Mouse (Mus musculus): ENCODE data around the gene Kmt2c. TPM values are rescaled to one million over a fixed set of nuclear protein-coding genes. Genes with fewer than 3 reads are reported as not detected.

Kmt2c gene
- polyA plus RNA-seq, 1 experiment from 2014 or later = 13.9 TPM

DNA sequence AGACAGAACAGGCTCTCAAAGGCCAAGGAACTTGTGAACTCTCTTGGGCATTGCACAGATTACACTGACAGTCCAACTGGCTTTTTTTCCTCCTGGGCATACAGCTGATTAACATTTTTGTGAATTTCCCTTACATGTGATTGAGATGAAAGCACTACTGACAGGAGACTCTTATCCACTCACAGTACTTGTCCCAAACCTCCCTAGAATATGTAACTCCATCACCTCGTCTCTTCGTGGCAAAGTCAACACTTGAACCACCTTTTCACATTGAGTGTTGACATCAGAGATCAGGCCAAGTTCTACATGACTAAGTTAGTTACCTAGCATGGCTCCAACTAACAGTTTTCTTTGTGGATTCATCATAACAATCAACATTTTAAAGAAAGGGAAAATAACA, 45.9 kb downstream of the Kmt2c start:
- no peak for ATAC-seq (ENCODE audit: low FRiP score)
- 99% methylated on average over 2 of the region's 2 CpGs for WGBS

GRCm38 (mm10) chr5:25437508-25437907, 61.1 kb downstream of the Kmt2c start:
- H3K9me3 ChIP-seq (replicated peaks) = no peaks in the 10 kb centered on the region
- no peak for ATAC-seq (ENCODE audit: low FRiP score)

More for the DNA sequence above, 45.9 kb downstream of the Kmt2c start:
- Histone ChIP-seq H3K4me3 (replicated peaks) (no peak overlapping the region), H3K9me3 (replicated peaks) (no peaks in the 10 kb centered on the region), H3K9ac (replicated peaks) (no peak overlapping the region), H3K27ac (replicated peaks) (no peak overlapping the region), H3K27me3 (replicated peaks) (no peaks in the 10 kb centered on the region), H3K4me2 (no peak overlapping the region), H3K4me1 (no peaks in the 10 kb centered on the region), H3K36me3 (no peaks in the 10 kb centered on the region)

GRCm38 (mm10) chr5:25436081-25436480, 62.5 kb downstream of the Kmt2c start:
- Histone ChIP-seq H3K27ac (replicated peaks) (no peak overlapping the region), H3K9me3 (replicated peaks) (no peaks in the 10 kb centered on the region), H3K27me3 (replicated peaks) (no peaks in the 10 kb centered on the region), H3K36me3 (no peaks in the 10 kb centered on the region), H3K4me1 (no peaks in the 10 kb centered on the region), H3K4me2 (no peak overlapping the region), H3K4me3 (replicated peaks) (no peak overlapping the region), H3K9ac (replicated peaks) (no peak overlapping the region)
- peak; percentile 21; the same call in 1 of the 2 replicates for ATAC-seq (ENCODE audit: low FRiP score)
- 25% methylated on average over 3 of the region's 3 CpGs for WGBS

More at GRCm38 (mm10) chr5:25437508-25437907, 61.1 kb downstream of the Kmt2c start:
- Histone ChIP-seq H3K27ac (replicated peaks) (no peak overlapping the region), H3K27me3 (replicated peaks) (no peaks in the 10 kb centered on the region), H3K4me2 (no peak overlapping the region), H3K4me1 (no peaks in the 10 kb centered on the region), H3K9ac (replicated peaks) (no peak overlapping the region), H3K4me3 (replicated peaks) (no peak overlapping the region), H3K36me3 (no peaks in the 10 kb centered on the region)
- WGBS = 94% methylated on average over 1 of the region's 1 CpGs

DNA sequence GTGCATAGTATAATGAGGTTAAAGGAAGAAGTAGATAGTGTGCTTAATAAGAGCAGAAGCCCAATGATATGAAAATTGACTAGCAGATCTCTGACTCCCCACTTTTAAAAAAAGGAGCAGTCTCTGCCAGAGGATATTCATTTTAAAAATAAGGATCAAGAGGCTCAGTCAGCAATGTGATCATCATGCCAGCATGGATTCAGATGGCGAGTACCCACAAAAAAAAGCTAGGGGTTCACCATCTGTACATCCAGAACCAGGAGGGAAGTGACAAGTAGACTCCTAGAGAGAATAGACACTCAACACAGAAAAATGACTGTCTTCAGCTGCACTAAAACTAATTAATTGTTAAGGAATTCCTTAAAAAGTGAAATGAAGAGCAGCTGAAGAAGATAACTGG, 76.0 kb downstream of the Kmt2c start:
- H3K27me3 ChIP-seq (replicated peaks) = no peaks in the 10 kb centered on the region
- no peaks in the 10 kb centered on the region for H3K4me1 ChIP-seq
- no peak overlapping the region for H3K4me2 ChIP-seq
- 75% methylated on average over 1 of the region's 1 CpGs for WGBS
- H3K36me3 ChIP-seq = no peaks in the 10 kb centered on the region
- H3K4me3 ChIP-seq (replicated peaks) = no peak overlapping the region
- ATAC-seq (ENCODE audit: low FRiP score) = no peak
- H3K27ac ChIP-seq (replicated peaks) = no peak overlapping the region
- H3K9ac ChIP-seq (replicated peaks) = no peak overlapping the region
- no peaks in the 10 kb centered on the region for H3K9me3 ChIP-seq (replicated peaks)

DNA sequence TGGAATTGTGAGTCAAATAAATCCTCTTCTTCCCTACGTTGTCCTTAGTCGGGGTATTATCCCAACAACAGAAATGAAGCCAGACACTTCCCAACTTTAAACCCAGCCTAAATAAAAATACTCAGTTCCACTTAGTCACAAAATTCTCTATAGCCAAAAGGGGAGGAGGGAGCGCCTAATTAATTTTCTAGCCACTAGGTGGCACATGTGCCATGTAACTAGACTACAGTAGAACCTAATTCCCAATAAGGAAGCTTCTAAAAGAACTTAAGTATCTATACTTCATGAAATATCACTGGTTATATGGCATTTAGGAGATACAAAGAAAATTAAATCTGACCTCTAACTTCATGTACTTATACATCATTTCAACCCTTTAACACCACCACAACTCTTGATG, 78.0 kb downstream of the Kmt2c start:
- Histone ChIP-seq H3K4me3 (replicated peaks) (no peak overlapping the region), H3K9ac (replicated peaks) (no peak overlapping the region), H3K27ac (replicated peaks) (no peak overlapping the region), H3K36me3 (no peaks in the 10 kb centered on the region), H3K9me3 (replicated peaks) (no peaks in the 10 kb centered on the region), H3K4me1 (no peaks in the 10 kb centered on the region), H3K4me2 (no peak overlapping the region), H3K27me3 (replicated peaks) (no peaks in the 10 kb centered on the region)
- WGBS = 37% methylated on average over 3 of the region's 3 CpGs
- ATAC-seq (ENCODE audit: low FRiP score) = no peak

GRCm38 (mm10) chr5:25415382-25415781, 83.2 kb downstream of the Kmt2c start:
- Histone ChIP-seq H3K27ac (replicated peaks) (no peak overlapping the region), H3K4me1 (no peaks in the 10 kb centered on the region), H3K4me3 (replicated peaks) (no peak overlapping the region), H3K27me3 (replicated peaks) (no peaks in the 10 kb centered on the region), H3K4me2 (no peak overlapping the region), H3K9me3 (replicated peaks) (no peaks in the 10 kb centered on the region), H3K9ac (replicated peaks) (no peak overlapping the region), H3K36me3 (0 out of 2 replicates have a peak, but pooled peaks cover 3% of the 10 kb centered on the region)
- ATAC-seq (ENCODE audit: low FRiP score) = no peak

DNA sequence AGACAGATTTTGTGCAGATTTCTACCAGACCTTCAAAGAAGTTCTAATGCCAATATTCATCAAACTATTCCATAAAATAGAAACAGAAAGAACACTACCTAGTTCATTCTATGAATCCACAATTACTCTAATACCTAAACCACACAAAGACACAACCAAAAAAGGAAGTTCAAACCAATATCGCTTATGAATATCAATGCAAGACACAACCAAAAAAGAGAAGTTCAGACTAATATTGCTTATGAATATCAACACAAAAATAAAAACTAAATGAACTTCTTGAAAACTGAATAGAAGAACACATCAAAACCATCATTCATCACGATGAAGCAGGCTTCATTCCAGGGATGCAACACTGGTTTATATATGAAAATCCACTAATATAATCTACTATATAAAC, 101.9 kb downstream of the Kmt2c start:
- WGBS = 94% methylated on average over 2 of the region's 2 CpGs
- H3K27me3 ChIP-seq (replicated peaks) = no peaks in the 10 kb centered on the region
- H3K36me3 ChIP-seq = peaks cover 5% of the 10 kb centered on the region; the same call in 1 of the 2 replicates
- no peak overlapping the region for H3K4me2 ChIP-seq
- H3K9ac ChIP-seq (replicated peaks) = no peak overlapping the region
- no peak overlapping the region for H3K4me3 ChIP-seq (replicated peaks)
- H3K9me3 ChIP-seq (replicated peaks) = no peaks in the 10 kb centered on the region
- H3K27ac ChIP-seq (replicated peaks) = no peak overlapping the region
- H3K4me1 ChIP-seq = no peaks in the 10 kb centered on the region
- no peak for ATAC-seq (ENCODE audit: low FRiP score)

DNA sequence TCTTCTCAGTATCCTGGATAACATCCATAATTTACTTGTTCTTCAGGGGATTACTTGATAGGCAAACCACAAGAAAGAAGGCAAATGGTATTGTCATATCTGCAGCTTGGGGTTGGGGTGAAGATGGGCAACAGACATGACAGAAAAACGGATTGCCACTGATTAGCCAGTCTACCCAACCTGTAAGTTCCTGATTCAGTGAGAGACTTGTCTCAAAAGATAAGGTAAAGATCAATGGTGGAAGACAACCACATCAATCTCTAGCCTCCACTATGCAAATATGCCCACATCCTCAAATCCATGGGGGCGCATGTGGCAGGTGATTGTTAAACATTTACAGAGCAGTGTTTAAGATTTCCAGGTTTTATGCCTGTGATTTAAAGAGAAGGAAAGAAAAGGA, 105.9 kb downstream of the Kmt2c start:
- no peak overlapping the region for H3K4me3 ChIP-seq (replicated peaks)
- WGBS = 86% methylated on average over 2 of the region's 2 CpGs
- H3K4me1 ChIP-seq = no peaks in the 10 kb centered on the region
- H3K4me2 ChIP-seq = no peak overlapping the region
- no peaks in the 10 kb centered on the region for H3K27me3 ChIP-seq (replicated peaks)
- H3K27ac ChIP-seq (replicated peaks) = no peak overlapping the region
- H3K9me3 ChIP-seq (replicated peaks) = no peaks in the 10 kb centered on the region
- no peak for ATAC-seq (ENCODE audit: low FRiP score)
- no peak overlapping the region for H3K9ac ChIP-seq (replicated peaks)
- peaks cover 3% of the 10 kb centered on the region; the same call in 1 of the 2 replicates for H3K36me3 ChIP-seq

DNA sequence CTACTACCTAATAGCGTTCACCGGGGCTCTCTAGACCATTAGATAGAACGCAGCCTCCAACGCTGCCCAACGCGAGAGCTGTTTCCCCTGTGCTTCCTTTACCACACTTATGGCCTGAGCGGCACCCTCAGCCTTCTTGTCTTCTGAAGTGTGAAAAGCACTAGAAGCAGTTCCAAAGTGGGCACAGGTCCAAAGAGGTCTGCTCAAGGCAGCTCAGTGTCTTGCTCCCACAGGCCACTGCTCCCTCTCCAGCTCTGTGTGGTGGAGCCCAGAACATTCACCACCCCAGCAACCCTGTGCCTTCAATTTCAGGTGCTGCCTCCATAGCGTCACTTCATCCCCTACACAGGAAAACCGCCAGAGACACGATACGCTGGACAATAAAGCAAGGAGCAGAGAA, 115.0 kb downstream of the Kmt2c start:
- WGBS = 86% methylated on average over 11 of the region's 11 CpGs

GRCm38 (mm10) chr5:25379188-25379587, 119.4 kb downstream of the Kmt2c start:
- H3K4me1 ChIP-seq = no peaks in the 10 kb centered on the region
- no peaks in the 10 kb centered on the region for H3K27me3 ChIP-seq (replicated peaks)
- H3K27ac ChIP-seq (replicated peaks) = no peak overlapping the region
- H3K4me2 ChIP-seq = no peak overlapping the region
- H3K9me3 ChIP-seq (replicated peaks) = no peaks in the 10 kb centered on the region
- H3K4me3 ChIP-seq (replicated peaks) = no peak overlapping the region
- H3K9ac ChIP-seq (replicated peaks) = no peak overlapping the region
- no peak for ATAC-seq (ENCODE audit: low FRiP score)
- no peaks in the 10 kb centered on the region for H3K36me3 ChIP-seq

More for the DNA sequence above, 115.0 kb downstream of the Kmt2c start:
- Histone ChIP-seq H3K4me3 (replicated peaks) (no peak overlapping the region), H3K4me1 (no peaks in the 10 kb centered on the region), H3K9ac (replicated peaks) (no peak overlapping the region), H3K9me3 (replicated peaks) (no peaks in the 10 kb centered on the region), H3K36me3 (0 out of 2 replicates have a peak, but pooled peaks cover 3% of the 10 kb centered on the region), H3K27ac (replicated peaks) (no peak overlapping the region), H3K4me2 (no peak overlapping the region), H3K27me3 (replicated peaks) (no peaks in the 10 kb centered on the region)
- ATAC-seq (ENCODE audit: low FRiP score) = no peak

DNA sequence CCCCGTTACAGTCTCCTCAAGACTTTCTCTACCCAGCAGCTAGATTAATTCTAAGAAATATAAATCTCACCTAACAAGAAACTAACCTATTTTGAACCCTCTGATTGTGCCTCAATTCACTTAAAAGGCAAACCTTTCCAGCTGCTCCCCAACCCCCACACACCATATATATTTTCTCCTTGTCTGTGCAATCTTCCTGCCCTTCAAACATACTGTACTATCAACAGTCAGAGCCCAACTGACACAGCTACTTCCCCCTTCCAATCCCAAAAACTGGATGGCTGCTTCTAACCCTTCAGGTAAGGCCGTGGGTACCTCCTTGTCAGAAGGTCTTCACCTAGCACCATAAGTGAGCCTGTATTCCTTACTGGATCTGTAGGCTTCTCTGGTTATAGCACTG, 130.2 kb downstream of the Kmt2c start:
- WGBS = 97% methylated on average over 2 of the region's 2 CpGs
- Histone ChIP-seq H3K27me3 (replicated peaks) (no peaks in the 10 kb centered on the region), H3K4me1 (no peaks in the 10 kb centered on the region), H3K4me2 (no peak overlapping the region), H3K4me3 (replicated peaks) (no peak overlapping the region), H3K9me3 (replicated peaks) (no peaks in the 10 kb centered on the region), H3K9ac (replicated peaks) (no peak overlapping the region), H3K36me3 (peaks cover 6% of the 10 kb centered on the region), H3K27ac (replicated peaks) (no peak overlapping the region)
- ATAC-seq (ENCODE audit: low FRiP score) = no peak

DNA sequence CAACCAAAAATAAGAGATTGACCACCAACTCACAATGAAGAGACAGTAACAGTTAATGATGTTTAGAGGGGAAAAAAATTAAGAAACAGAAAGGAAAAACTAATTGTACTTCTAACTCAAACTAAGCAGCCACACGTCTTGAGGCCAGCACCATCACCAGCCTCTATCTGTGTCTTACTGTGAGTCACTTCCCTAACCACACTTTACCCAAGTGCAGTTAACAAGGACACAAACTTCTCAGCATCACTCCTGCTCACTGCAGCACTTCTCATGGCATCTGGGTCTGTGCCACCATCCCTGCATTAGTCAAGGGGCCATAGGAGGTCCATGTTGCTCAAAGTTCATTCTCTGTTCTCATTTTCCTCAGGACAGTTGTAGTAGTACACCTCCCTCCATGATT, 131.5 kb downstream of the Kmt2c start:
- Histone ChIP-seq H3K9me3 (replicated peaks) (no peaks in the 10 kb centered on the region), H3K4me3 (replicated peaks) (no peak overlapping the region), H3K27me3 (replicated peaks) (no peaks in the 10 kb centered on the region), H3K4me2 (no peak overlapping the region), H3K27ac (replicated peaks) (no peak overlapping the region), H3K4me1 (no peaks in the 10 kb centered on the region), H3K36me3 (peaks cover 3% of the 10 kb centered on the region; the same call in 1 of the 2 replicates), H3K9ac (replicated peaks) (no peak overlapping the region)
- ATAC-seq (ENCODE audit: low FRiP score) = no peak
- WGBS = 91% methylated on average over 1 of the region's 1 CpGs

DNA sequence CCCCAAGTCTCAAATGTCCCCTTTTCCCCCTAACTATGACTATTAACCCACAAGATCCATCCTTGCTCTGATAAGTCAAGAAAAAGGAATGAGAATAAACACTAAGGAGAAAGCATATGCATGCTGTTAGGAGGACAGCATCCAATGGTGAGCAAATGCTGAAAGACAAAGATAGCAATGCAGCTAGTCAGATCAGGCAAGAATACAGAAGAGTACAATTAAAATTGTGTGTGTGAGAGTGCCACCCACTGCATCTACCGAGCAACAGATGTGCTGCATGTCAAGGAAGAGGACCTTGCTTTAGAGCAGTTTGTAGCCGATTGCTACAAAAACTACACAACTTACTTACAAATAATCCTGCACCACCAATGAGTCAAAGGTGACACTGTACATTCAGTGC, 145.1 kb downstream of the Kmt2c start:
- Histone ChIP-seq H3K4me3 (replicated peaks) (no peak overlapping the region), H3K9ac (replicated peaks) (no peak overlapping the region), H3K9me3 (replicated peaks) (no peaks in the 10 kb centered on the region), H3K4me2 (no peak overlapping the region), H3K4me1 (no peaks in the 10 kb centered on the region), H3K27ac (replicated peaks) (no peak overlapping the region), H3K36me3 (peaks cover 21% of the 10 kb centered on the region), H3K27me3 (replicated peaks) (no peaks in the 10 kb centered on the region)
- ATAC-seq (ENCODE audit: low FRiP score) = no peak
- 95% methylated on average over 2 of the region's 2 CpGs for WGBS
